Mouse (Mus musculus) retina, postnatal 1 day (tissue): ENCODE measurements at regions not wholly inside any gene's neighbourhood (a gene's known extent, or its start where the extent isn't known, plus 50 kb on each side); places are given as distances from the start of the nearest gene placed in this dataset.
A peak's percentile ranks its signal among the peaks of the same experiment; 100 is the strongest.

Experiments used
- DNase-seq: peaks from one replicate; pipeline ENCODE4 v3.0.0-alpha.2; 2012

- no peak for DNase-seq
Observed at GRCm38 (mm10) chr11:35065959-35066414, 55.0 kb upstream of the Slit3 start.

- no peak for DNase-seq
Observed at GRCm38 (mm10) chr11:35057791-35058190, 63.2 kb upstream of the Slit3 start.

GRCm38 (mm10) chr11:35055496-35056125, 65.4 kb upstream of the Slit3 start:
- no peak for DNase-seq

- DNase-seq: no peak
Observed at GRCm38 (mm10) chr11:35053613-35053950, 67.4 kb upstream of the Slit3 start.

- DNase-seq: no peak
Observed at GRCm38 (mm10) chr11:35052856-35053612, 68.0 kb upstream of the Slit3 start.

- DNase-seq: no peak
Observed at GRCm38 (mm10) chr11:35049663-35050215, 71.3 kb upstream of the Slit3 start.

- no peak for DNase-seq
Observed at GRCm38 (mm10) chr11:35044659-35045058, 76.4 kb upstream of the Slit3 start.

GRCm38 (mm10) chr11:35024448-35024847, 96.6 kb upstream of the Slit3 start:
- DNase-seq: no peak

- DNase-seq: no peak
Observed at GRCm38 (mm10) chr11:35023813-35024212, 97.2 kb upstream of the Slit3 start.

- no peak for DNase-seq
Observed at GRCm38 (mm10) chr11:35021990-35022625, 98.9 kb upstream of the Slit3 start.

GRCm38 (mm10) chr11:35016998-35017397, 104.0 kb upstream of the Slit3 start:
- no peak for DNase-seq

GRCm38 (mm10) chr11:35011521-35012476, 109.2 kb upstream of the Slit3 start:
- peak; percentile 47 for DNase-seq

GRCm38 (mm10) chr11:35006773-35007567, 114.1 kb upstream of the Slit3 start:
- DNase-seq: peak; percentile 6

GRCm38 (mm10) chr11:35005143-35005542, 115.9 kb upstream of the Slit3 start:
- DNase-seq: no peak

- DNase-seq: no peak
Observed at GRCm38 (mm10) chr11:35004431-35004830, 116.6 kb upstream of the Slit3 start.

- no peak for DNase-seq
Observed at GRCm38 (mm10) chr11:35003956-35004355, 117.1 kb upstream of the Slit3 start.

GRCm38 (mm10) chr11:34997906-34998305, 123.1 kb upstream of the Slit3 start:
- DNase-seq: no peak

- no peak for DNase-seq
Observed at GRCm38 (mm10) chr11:34995515-34995914, 125.5 kb upstream of the Slit3 start.

GRCm38 (mm10) chr11:34982775-34983457, 138.1 kb upstream of the Slit3 start:
- no peak for DNase-seq

GRCm38 (mm10) chr11:34980210-34980609, 140.8 kb upstream of the Slit3 start:
- no peak for DNase-seq

GRCm38 (mm10) chr11:34977861-34978260, 143.2 kb upstream of the Slit3 start:
- no peak for DNase-seq
